Mouse (Mus musculus) liver, adult 10 weeks (tissue): ENCODE measurements around the gene Evi5. TPM values are rescaled to one million over a fixed set of nuclear protein-coding genes. Genes with fewer than 3 reads are reported as not detected.

Experiments used
- polyA plus RNA-seq: library from polyadenylated mRNA; stranded (reverse); fragments of 350-450 nt; fragmentation: Illumina TruSeq; extraction: RNeasy Lipid Tissue Mini Kit (QIAGEN cat#74804); gene quantifications from one replicate; pipeline ENCODE4 v1.2.3, GENCODE M21; 2014; ENCODE audit warnings: low read depth, low replicate concordance

The Evi5 gene
- polyA plus RNA-seq: 140 TPM

DNA sequence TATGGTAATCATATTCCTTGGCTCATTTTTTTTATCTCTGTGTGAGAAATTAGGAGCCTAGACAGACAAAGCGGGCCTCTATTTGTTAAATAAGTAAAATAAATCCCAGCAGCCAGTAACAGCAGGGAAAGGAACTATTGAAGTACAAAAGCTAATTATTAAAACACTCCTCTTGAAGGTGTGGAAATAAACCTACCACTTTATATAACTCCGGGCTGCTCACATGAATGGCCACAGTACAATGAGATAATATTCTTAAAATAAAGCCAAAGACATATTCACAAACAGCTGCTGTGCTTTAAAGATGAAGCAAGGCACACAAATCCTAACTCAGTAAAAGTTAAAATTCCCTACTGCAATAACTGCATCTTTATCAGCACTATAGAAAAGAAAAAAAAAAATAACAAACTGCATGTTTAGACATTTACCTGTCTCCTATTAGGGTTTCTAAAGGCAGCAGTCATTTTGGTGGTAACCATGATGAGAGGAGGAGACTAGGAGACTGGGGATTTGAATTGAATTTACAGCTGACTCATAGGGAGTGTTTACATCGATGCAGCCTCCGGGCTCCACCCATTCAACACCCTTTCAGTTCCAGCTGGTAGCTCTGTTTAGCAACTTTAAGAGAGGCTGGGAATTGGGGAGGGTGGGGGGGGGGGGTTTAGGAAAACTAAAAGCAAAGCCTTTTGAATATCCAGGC, at the start of gene Evi5:
Evi5 (minus strand) TSS at position 547 of the 700 bp plus-strand sequence.

DNA sequence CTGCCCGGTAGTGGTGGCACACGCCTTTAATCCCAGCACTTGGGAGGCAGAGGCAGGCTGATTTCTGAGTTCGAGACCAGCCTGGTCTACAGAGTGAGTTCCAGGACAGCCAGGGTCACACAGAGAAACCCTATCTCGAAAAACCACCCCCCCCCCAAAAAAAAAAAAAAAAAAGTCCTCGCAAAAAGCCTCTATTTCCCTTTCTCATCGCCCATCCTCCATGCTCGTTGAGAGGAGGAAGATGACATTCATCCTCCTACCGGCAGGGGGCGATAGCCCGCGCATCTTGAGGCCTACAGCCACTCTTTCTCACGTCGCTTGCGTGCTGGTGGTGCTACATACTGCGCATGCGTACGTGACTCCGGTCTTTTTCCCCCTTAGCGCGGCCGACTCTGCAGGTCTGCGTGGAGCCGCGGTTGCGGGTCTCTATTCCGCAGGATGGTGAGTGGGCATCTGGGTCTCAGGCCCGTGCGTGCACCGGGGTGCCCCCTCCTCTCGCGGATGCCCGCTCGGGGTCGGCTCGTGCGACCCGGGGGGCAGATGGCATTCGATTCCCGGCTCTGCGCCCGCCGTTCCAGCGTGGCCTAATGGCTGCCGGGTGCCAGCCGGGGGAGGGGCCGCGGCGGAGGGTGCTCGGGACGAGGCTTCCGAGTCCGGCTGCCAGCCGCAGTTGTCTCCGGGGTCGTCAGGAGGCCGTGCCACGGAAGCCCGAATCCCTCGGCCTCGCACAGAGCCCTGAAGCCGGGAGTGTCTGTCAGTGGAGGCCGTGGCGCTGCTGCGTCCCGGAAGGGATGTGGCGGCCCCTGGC, 25.5 kb upstream of the Evi5 start, which contains the start of gene Rpl5:
Rpl5 (plus strand) TSS at position 297 of the 808 bp plus-strand sequence.

DNA sequence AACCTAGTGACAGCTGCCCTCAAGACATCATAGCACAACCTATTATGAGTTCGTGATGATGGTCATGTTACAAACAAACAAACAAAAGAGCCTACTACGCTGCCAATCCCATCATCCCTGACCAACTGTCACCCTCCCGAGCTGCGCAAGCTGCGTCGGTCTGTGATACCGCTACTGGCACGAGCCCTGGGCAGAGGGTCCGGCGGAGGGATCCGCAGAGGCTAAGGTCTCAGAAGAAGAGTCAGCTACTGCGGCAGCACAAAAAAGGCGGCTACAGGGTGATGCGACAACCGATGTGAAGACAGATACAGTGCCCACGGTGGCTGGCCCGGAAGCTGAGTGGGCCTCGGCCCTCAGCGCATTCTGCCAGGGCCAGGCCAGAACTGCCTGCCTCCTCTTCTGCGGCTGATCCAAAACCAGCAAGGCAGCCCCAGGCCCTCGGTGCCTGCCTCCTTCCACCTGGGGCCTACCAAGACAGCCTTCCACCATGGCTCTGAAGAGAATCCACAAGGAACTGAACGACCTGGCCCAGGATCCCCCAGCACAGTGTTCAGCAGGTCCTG, 44.8 kb downstream of the Evi5 start, which contains the start of gene Ube2d2b:
Ube2d2b (plus strand) TSS at position 102 of the 563 bp plus-strand sequence.

DNA sequence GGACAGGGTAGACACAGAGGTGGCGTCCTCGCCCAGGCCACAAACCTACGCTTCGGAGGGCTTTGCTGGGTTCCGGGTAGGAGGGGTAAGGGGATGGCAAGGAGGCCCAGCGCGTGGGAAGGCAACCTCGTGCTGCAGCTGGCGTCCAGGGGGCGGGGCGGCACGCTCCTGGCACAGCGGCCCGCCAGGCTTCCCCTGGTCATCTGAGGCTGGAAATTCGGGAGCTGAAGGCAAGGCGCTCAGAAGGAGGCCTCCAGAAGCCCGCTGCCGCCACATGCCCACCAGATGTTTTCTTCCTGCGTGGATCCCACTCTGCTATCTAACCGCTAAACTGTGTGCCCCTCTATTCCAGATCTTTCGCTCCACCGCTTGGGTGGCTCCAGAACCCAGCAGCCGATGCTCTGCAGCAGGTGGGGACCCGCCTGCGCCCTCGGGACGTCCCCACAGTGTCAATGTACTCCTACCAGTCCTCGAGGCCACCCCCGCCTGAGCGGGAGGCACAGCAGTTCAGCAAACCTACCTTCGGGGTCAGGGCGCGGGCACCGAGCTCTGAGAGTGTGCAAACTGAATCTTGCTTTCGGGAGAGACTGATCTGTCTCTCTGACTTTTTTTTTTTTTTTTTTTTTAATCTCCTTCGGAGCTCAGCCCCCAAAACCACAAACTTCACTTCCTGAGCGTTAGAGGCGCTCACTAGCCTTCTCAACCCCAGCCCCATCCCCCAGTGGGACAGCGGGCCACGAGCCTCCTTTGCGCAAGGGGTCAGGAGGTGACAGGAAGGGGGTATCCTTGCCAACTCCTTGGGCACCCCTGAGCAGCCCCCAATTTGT, 149.3 kb downstream of the Evi5 start, which contains the start of gene Gfi1:
Gfi1 (minus strand) TSS at position 602 of the 827 bp plus-strand sequence.

Other genes starting within 250 kb of the Evi5 start
- gene Gfi1, start 149.1 kb downstream of the Evi5 start, polyA plus RNA-seq: not detected
- gene Ube2d2b, start 45.0 kb downstream of the Evi5 start, polyA plus RNA-seq: not detected
- gene Rpl5, start 25.4 kb upstream of the Evi5 start, polyA plus RNA-seq: 235 TPM
- gene Fam69a, start 112.0 kb upstream of the Evi5 start, polyA plus RNA-seq: 30.3 TPM
- gene Mtf2, start 190.6 kb upstream of the Evi5 start, polyA plus RNA-seq: 14.3 TPM